Mouse (Mus musculus) heart, embryonic 10.5 days (tissue): ENCODE measurements at regions not wholly inside any gene's neighbourhood (a gene's known extent, or its start where the extent isn't known, plus 50 kb on each side); places are given as distances from the start of the nearest gene placed in this dataset.
A peak's percentile ranks its signal among the peaks of the same experiment; 100 is the strongest.

Source experiments
- DNase-seq: peaks from one replicate; pipeline ENCODE4 v3.0.0-alpha.2; 2017; ENCODE audit warnings: low spot score
- H3K27ac ChIP-seq: fragments of 300-500 bp; sonication (generic); 2 replicates; pipeline ENCODE4 v1.5.1; 2016; ENCODE audit warnings: mild to moderate bottlenecking
- H3K27me3 ChIP-seq: fragments of 300-500 bp; sonication (generic); 2 replicates; pipeline ENCODE4 v1.6.1; 2016; ENCODE audit warnings: mild to moderate bottlenecking; ENCODE audit not compliant: poor library complexity, insufficient read depth, severe bottlenecking
- H3K36me3 ChIP-seq: fragments of 300-500 bp; sonication (generic); 2 replicates; pipeline ENCODE4 v1.6.1; 2016; ENCODE audit warnings: mild to moderate bottlenecking, moderate library complexity
- H3K4me1 ChIP-seq: fragments of 300-500 bp; sonication (generic); 2 replicates; pipeline ENCODE4 v1.6.1; 2016; ENCODE audit warnings: mild to moderate bottlenecking
- H3K4me3 ChIP-seq: fragments of 300-500 bp; sonication (generic); 2 replicates; pipeline ENCODE4 v1.5.1; 2016; ENCODE audit warnings: mild to moderate bottlenecking, moderate library complexity
- H3K9me3 ChIP-seq: fragments of 300-500 bp; sonication (generic); 2 replicates; pipeline ENCODE4 v1.6.1; 2016; ENCODE audit warnings: mild to moderate bottlenecking, moderate library complexity
- WGBS: fragments of 180-500 bp; shearing (Covaris S2); methylation state at CpG from one replicate; pipeline ENCODE4 v1.1.7; 2016; 5-methylcytosine and 5-hydroxymethylcytosine counted together

DNA sequence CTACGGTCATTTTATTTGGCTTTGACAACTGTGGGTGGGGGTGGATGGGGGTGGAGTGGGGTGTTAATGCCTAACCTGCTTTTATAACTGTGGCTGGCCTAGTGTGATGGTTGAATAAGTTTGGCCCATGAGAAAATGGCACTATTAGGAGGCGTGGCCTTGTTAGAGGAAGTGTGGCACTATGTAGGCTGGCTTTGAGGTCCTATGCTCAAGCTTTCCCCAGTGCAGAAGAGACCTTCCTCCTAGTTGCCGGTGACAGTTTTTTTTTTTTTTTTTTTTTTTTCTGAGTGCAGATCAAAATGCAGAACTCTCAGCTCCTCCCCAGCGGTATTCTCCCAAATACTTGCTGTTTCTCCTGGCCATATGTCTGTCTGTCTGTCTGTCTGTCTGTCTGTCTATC, 404.6 kb upstream of the Smim15 start:
- H3K36me3 ChIP-seq = no peaks in the 10 kb centered on the region
- no peak overlapping the region for H3K27ac ChIP-seq
- H3K27me3 ChIP-seq = peaks cover 14% of the 10 kb centered on the region
- H3K4me3 ChIP-seq = no peak overlapping the region
- H3K4me1 ChIP-seq = no peaks in the 10 kb centered on the region
- 91% methylated on average over 4 of the region's 4 CpGs for WGBS
- no peaks in the 10 kb centered on the region for H3K9me3 ChIP-seq
- no peak for DNase-seq

DNA sequence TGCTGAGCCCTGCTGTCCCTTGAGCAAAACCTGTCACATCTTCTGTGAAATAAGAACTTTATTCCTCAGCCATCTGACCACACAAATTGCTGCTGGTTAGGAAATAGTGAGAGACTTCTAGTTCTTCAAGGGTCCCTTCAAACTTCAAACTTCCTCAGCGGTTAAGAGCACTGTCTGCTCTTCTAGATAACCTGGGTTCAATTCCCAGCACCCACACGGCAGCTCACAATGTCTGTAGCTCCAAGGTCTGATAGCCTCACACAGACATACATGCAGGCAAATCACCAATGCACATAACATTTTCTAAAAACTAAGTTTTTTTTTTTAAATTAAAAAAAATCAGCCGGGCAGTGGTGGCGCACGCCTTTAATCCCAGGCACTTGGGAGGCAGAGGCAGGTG, 407.0 kb upstream of the Smim15 start:
- DNase-seq = no peak
- Histone ChIP-seq H3K4me3 (no peak overlapping the region), H3K4me1 (no peaks in the 10 kb centered on the region), H3K27me3 (peaks cover 5% of the 10 kb centered on the region; the same call in 1 of the 2 replicates), H3K9me3 (no peaks in the 10 kb centered on the region), H3K27ac (no peak overlapping the region), H3K36me3 (no peaks in the 10 kb centered on the region)
- 84% methylated on average over 5 of the region's 5 CpGs for whole genome bisulfite sequencing

DNA sequence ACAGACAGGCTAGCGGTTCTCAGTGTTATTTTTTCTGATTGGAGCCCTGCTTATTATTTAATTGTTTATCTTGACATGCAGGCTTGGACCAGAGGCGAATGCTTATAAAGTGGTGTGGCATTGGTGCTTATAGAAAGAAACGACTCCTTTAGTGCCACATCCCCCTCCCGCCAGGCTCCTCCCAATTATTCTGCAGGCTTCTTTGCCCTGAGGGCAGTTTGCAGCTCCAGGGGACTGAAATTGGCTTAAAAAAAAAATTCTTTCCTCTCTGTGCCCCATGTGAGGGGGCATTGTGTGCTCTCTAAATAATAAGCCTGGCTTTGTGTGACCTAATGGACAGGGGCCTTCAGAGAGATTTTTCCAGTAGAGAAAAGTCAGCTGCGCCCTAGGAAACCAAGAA, 409.1 kb upstream of the Smim15 start:
- H3K9me3 ChIP-seq = no peaks in the 10 kb centered on the region

DNA sequence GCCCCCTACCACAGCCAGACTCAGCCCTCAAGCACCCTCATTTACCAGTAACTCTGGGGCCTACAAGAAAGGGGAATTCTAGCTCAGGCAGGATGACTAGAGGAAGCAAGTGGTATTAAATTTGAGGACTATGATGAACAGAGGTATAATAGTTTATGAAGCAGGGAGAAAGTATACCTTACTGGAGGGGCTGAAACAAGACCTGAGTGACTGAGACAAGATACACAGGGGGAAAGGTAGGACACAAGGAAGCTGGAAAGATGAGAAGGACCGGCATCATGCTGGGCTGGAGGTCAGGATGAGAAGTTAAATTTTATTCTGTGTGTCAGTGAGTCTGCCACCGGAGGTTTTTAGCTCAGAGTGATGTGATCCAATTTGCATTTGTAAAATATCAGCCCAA, 417.2 kb upstream of the Smim15 start:
- 89% methylated on average over 2 of the region's 2 CpGs for WGBS
- H3K27ac ChIP-seq = no peak overlapping the region
- H3K4me3 ChIP-seq = no peak overlapping the region
- DNase-seq = no peak
- H3K4me1 ChIP-seq = no peaks in the 10 kb centered on the region
- H3K9me3 ChIP-seq = no peaks in the 10 kb centered on the region
- H3K27me3 ChIP-seq = peaks cover 15% of the 10 kb centered on the region; the same call in 1 of the 2 replicates
- no peaks in the 10 kb centered on the region for H3K36me3 ChIP-seq

More for the DNA sequence above, 409.1 kb upstream of the Smim15 start:
- no peaks in the 10 kb centered on the region for H3K27me3 ChIP-seq
- no peaks in the 10 kb centered on the region for H3K36me3 ChIP-seq
- WGBS = 71% methylated on average over 5 of the region's 5 CpGs
- H3K27ac ChIP-seq = no peak overlapping the region
- H3K4me1 ChIP-seq = no peaks in the 10 kb centered on the region
- H3K4me3 ChIP-seq = no peak overlapping the region
- no peak for DNase-seq

DNA sequence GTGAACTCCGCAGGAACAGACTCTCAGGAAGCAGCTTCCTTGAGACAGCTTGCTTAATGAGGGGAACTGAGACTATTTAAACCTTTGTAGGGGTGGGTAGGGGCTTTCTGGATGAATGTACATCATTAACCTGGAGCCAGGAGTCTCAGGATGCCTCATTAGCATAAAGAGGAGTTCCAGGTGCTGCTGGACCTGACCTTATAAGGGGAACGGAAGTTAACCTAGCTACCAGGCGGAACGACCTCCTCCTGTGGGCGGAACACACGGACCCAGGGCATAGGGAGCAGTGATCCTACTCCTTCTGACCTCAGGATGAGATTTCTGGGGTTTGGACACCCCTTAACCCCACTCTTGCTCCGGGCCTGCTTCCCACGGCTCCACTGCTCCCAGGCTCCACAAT, 417.6 kb upstream of the Smim15 start:
- DNase-seq = no peak
- H3K27me3 ChIP-seq = peaks cover 18% of the 10 kb centered on the region; the same call in 1 of the 2 replicates
- no peak overlapping the region for H3K27ac ChIP-seq
- no peaks in the 10 kb centered on the region for H3K9me3 ChIP-seq
- H3K36me3 ChIP-seq = no peaks in the 10 kb centered on the region
- WGBS = 55% methylated on average over 8 of the region's 8 CpGs
- H3K4me3 ChIP-seq = no peak overlapping the region
- H3K4me1 ChIP-seq = no peaks in the 10 kb centered on the region

DNA sequence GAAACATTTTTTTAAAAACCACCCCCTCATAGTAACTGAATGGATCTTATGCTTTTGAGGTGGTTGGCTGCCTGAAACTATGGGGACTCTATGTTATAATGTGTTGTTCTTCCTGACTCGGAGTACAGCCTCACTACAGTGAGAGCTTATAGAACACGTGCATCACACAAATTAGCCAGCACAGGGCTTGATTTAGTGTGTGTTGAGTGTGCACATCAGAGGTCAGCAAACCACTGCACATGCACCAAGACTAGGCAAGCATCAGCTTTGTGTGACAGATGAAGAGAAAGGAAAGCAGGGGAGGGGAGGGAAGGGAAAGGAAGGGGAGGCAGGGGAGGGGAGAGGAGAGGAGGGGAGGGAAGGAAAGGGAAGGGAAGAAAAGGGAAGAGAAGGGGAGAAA, 422.9 kb upstream of the Smim15 start:
- no peaks in the 10 kb centered on the region for H3K36me3 ChIP-seq
- H3K9me3 ChIP-seq = no peaks in the 10 kb centered on the region
- peaks cover 22% of the 10 kb centered on the region for H3K4me1 ChIP-seq
- H3K27ac ChIP-seq = no peak overlapping the region
- peaks cover 12% of the 10 kb centered on the region; the same call in 1 of the 2 replicates for H3K27me3 ChIP-seq
- 55% methylated on average over 2 of the region's 2 CpGs for WGBS
- no peak overlapping the region for H3K4me3 ChIP-seq
- DNase-seq = no peak

DNA sequence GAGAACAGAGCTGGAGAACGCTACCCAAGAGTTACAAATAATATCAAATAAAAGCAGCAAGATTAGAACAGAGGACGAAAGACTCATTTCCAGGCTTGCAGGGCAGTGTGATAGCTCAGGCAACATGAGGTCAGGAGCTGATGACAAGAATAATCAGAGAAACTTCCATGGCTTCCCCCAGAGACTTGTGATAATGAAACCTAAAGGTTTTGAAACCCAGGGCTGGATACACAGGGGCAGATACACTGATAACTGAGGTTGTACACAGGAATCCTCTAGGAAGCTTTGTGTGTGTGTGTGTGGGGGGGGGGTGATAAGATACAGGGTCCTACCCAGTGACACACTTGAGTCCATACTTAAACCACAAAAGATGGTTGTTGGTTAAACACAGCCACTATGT, 423.4 kb upstream of the Smim15 start:
- Histone ChIP-seq H3K27ac (no peak overlapping the region), H3K27me3 (peaks cover 11% of the 10 kb centered on the region; the same call in 1 of the 2 replicates), H3K4me3 (no peak overlapping the region), H3K9me3 (no peaks in the 10 kb centered on the region), H3K36me3 (no peaks in the 10 kb centered on the region), H3K4me1 (peaks cover 22% of the 10 kb centered on the region)
- WGBS = 46% methylated on average over 2 of the region's 2 CpGs
- DNase-seq = no peak

DNA sequence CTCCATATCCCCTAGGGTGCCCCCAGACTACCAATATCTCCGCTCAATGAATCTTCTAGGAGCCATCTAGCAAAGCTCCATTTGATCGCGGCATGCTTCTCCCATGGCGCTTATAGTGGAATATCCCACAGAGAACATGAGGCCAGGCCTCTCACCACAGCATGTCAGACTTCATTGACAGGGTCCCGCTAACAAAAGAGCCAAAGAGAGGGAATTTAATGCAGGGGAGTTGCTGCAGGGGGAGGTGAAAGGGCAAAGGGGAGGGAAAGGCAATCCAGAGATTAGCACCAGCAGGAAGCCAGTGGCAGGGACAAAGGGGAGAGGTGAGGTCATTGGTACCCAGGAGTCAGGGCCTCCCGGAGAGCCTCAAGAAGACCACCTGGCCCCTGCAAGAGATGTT, 424.0 kb upstream of the Smim15 start:
- 0 out of 2 replicates have a peak overlapping the region, but pooled peaks have one; percentile 42 for H3K27ac ChIP-seq
- no peak overlapping the region for H3K4me3 ChIP-seq
- H3K9me3 ChIP-seq = no peaks in the 10 kb centered on the region
- DNase-seq = no peak
- H3K4me1 ChIP-seq = peaks cover 22% of the 10 kb centered on the region
- H3K27me3 ChIP-seq = peaks cover 6% of the 10 kb centered on the region; the same call in 1 of the 2 replicates
- no peaks in the 10 kb centered on the region for H3K36me3 ChIP-seq
- WGBS = 13% methylated on average over 6 of the region's 6 CpGs

DNA sequence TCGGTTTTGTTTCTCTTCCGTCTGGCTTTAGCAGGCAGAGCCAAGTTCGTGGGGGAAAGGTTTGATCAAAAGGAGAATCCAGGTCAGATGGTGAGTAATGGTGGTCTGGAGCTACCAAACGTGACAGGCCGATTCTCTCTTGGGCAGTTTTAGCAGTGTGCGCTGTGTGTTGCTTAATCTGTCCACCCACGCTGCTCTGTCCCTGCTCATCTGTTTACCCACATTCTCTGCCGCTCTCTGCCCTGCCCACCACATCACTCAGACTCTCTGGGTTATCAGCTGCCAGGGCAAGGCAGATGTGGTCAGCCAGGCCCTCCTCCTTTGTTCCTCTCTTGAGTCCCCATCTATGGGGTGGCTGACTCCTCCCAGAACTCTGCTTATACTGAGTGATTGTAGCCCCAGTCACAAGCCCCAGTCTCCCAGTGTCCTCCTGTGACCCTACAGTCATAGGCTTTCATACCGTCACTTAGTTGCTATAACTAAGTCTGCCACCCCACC, 424.8 kb upstream of the Smim15 start:
- Histone ChIP-seq H3K4me1 (peaks cover 22% of the 10 kb centered on the region), H3K27me3 (peaks cover 6% of the 10 kb centered on the region; the same call in 1 of the 2 replicates), H3K4me3 (peak overlapping the region; percentile 39), H3K27ac (peak overlapping the region; percentile 52), H3K9me3 (no peaks in the 10 kb centered on the region), H3K36me3 (no peaks in the 10 kb centered on the region)
- WGBS = 18% methylated on average over 9 of the region's 9 CpGs
- no peak for DNase-seq

DNA sequence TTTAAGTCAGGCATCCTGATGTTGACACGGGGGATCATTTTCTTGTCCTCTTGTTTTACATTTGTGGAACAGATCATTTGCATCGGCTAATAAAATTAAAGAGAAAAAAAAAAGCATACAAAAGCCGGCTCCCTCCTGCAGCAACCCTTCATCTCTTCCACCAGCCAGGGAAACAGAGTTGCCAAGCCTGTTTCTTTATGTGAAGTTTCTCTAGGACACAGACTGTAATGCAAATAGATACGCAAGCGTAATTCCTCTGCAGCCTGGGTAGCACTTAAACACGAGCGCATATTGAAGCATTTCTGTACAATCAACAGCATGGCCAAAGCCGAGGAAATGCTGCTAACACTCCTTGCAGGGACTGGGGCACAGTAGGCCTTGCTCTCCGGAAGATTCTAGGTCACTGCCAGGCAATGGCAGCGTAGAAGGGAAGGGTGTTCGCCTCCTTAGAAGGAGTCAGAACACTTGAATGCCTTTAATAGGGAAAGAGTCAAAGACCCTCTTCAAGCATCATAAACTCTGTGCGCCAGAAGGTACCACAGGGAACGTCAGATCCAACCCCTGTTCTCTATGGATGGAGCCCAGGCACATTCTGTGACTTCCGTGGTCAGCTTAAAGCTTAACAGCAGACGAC, 425.3 kb upstream of the Smim15 start:
- H3K27me3 ChIP-seq = peaks cover 6% of the 10 kb centered on the region; the same call in 1 of the 2 replicates
- 52% methylated on average over 15 of the region's 15 CpGs for WGBS
- peaks cover 22% of the 10 kb centered on the region for H3K4me1 ChIP-seq
- H3K36me3 ChIP-seq = no peaks in the 10 kb centered on the region
- H3K9me3 ChIP-seq = no peaks in the 10 kb centered on the region
- H3K27ac ChIP-seq = peak overlapping the region; percentile 52
- no peak for DNase-seq
- peak overlapping the region; percentile 39 for H3K4me3 ChIP-seq

DNA sequence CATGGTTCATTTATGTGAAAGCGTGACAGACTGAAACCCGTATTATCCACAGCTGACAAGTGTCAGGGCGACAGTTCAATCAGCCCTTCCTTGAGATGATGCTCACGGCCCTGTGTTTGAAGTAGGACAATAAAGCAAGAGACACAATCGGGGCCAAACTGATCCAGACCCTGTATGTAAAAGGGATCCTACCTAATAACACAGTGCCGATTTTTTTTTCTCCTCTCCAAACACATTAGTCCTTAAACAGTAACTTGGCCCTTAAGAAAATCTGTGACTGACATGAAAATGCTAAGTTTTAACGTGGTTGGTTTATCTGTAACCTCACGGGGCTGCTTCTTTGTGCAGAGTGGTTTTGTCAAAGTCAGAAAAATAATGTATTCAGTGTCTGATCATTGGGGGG, 425.9 kb upstream of the Smim15 start:
- Histone ChIP-seq H3K9me3 (no peaks in the 10 kb centered on the region), H3K4me3 (no peak overlapping the region), H3K36me3 (no peaks in the 10 kb centered on the region), H3K4me1 (peaks cover 22% of the 10 kb centered on the region), H3K27ac (no peak overlapping the region), H3K27me3 (peaks cover 6% of the 10 kb centered on the region; the same call in 1 of the 2 replicates)
- DNase-seq = no peak
- WGBS = 57% methylated on average over 8 of the region's 8 CpGs

DNA sequence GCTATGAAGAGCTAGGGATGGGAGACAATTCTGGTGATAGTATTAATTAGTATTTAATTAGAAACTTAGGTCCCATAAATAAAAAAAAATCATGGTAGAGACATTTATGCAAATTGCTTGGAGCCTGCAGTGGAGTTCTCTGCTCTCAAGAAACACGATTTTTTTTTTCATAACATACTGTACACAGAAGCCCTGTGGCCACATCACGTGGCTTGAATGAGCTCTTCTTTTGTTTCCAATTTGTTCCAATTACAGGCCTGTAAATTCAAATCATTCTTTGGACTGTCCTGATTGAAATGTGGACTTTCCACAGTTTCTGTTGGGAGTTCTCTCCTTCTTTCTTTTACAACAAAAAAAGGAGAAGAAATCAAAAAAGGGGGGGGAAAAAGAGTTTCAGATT, 426.7 kb upstream of the Smim15 start:
- peaks cover 6% of the 10 kb centered on the region; the same call in 1 of the 2 replicates for H3K27me3 ChIP-seq
- H3K36me3 ChIP-seq = no peaks in the 10 kb centered on the region
- WGBS = 74% methylated on average over 2 of the region's 2 CpGs
- DNase-seq = no peak
- no peak overlapping the region for H3K4me3 ChIP-seq
- H3K9me3 ChIP-seq = no peaks in the 10 kb centered on the region
- H3K4me1 ChIP-seq = peaks cover 22% of the 10 kb centered on the region
- H3K27ac ChIP-seq = no peak overlapping the region

DNA sequence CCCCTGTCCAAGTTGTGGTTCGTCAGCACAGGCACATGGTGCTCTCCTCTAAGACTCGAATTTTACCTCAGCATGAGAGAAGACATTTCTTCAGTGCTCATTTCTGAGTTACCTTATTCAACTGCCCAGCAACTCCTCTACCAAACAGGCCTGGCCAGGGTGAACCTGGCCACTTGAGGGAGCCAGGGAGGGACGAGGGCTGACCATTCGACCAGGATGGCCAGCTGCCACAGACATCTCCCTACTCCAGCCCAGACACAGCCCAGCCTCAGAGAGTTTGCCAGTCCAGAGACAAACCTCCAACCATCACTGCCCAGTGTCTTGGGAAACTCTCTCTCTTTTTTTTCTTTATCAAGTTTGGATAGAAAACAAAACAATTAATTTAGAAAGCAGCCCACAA, 427.5 kb upstream of the Smim15 start:
- Histone ChIP-seq H3K27ac (no peak overlapping the region), H3K4me3 (no peak overlapping the region), H3K9me3 (no peaks in the 10 kb centered on the region), H3K27me3 (no peaks in the 10 kb centered on the region), H3K4me1 (peaks cover 22% of the 10 kb centered on the region), H3K36me3 (no peaks in the 10 kb centered on the region)
- DNase-seq = no peak
- WGBS = 81% methylated on average over 4 of the region's 4 CpGs
